Comparison of ENCODE assay signal across 29 mouse cellular contexts in the genomic region with DNA sequence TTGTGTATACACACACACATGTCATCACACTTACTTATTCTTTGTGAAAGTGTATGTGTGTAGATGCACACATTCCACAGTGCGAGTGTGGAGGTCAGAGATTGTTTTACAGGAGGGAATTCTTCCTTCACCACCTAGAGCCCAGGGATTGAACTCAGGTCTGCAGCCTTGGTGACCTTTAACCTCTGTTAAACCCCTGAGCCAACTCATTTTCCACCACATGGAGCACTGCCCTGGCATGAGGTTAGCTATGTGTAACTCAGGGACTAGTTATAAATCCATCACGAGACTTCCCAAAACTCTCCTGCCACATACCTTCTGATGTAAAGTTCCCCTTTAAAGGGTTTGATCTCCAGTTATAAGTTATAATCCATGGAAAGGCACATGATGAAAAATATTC. TPM values are rescaled to one million over a fixed set of nuclear protein-coding genes. Genes with fewer than 3 reads are reported as not detected.
DNase-seq lines count a peak whose midpoint lies in the region; ATAC-seq and TF ChIP-seq lines count a peak whose summit lies in the region.
"Had no signal": no experiment of that assay in that cellular context is flagged by ENCODE, and none has a peak within 500 bp of the region (broad histone marks: within the 10 kb centered on the region; RNA-seq: fewer than 3 reads in every experiment).

No protein-coding gene starts in this region.

- 50% methylated on average over 2 of the region's 2 CpGs for WGBS in liver, adult 2 months
- WGBS in liver, postnatal 0 days (ENCODE audit: insufficient replicate concordance): 66% methylated on average over 2 of the region's 2 CpGs

- H3K4me3 ChIP-seq in liver, adult 2 months (ENCODE audit: insufficient read depth, low read depth, low read length): no peak overlapping the region
- H3K4me3 ChIP-seq in liver, postnatal 0 days (ENCODE audit: low read depth, low read length): no peak overlapping the region
- H3K4me3 ChIP-seq: embryonic facial prominence, embryonic 12.5 days; embryonic facial prominence, embryonic 15.5 days; gastrocnemius, adult 2 months; heart, embryonic 12.5 days; heart, embryonic 15.5 days; hindbrain, embryonic 10.5 days; hindbrain, embryonic 13.5 days had no signal

- no peaks in the 10 kb centered on the region for H3K9me3 ChIP-seq in liver, postnatal 0 days (ENCODE audit: low read length)
- H3K9me3 ChIP-seq: embryonic facial prominence, embryonic 12.5 days; embryonic facial prominence, embryonic 15.5 days; G1E; heart, embryonic 12.5 days; heart, embryonic 15.5 days; hindbrain, embryonic 10.5 days; hindbrain, embryonic 13.5 days had no signal

- peaks cover 19% of the 10 kb centered on the region; the same call in 1 of the 2 replicates for H3K79me2 ChIP-seq in liver, adult 2 months (ENCODE audit: control insufficient read depth, insufficient read depth, low read length)

- H3K4me1 ChIP-seq in liver, adult 2 months (ENCODE audit: control insufficient read depth, insufficient read depth, low read length): peaks cover 29% of the 10 kb centered on the region
- peaks cover 4% of the 10 kb centered on the region; the same call in 1 of the 2 replicates for H3K4me1 ChIP-seq in liver, postnatal 0 days (ENCODE audit: insufficient read depth)
- H3K4me1 ChIP-seq: embryonic facial prominence, embryonic 15.5 days; hindbrain, embryonic 10.5 days; hindbrain, embryonic 13.5 days had no signal

- H3K36me3 ChIP-seq in liver, adult 2 months (ENCODE audit: control insufficient read depth, insufficient read depth, low read length): no peaks in the 10 kb centered on the region
- no peaks in the 10 kb centered on the region for H3K36me3 ChIP-seq in liver, postnatal 0 days (replicated peaks; ENCODE audit: insufficient read depth, low read length)
- H3K36me3 ChIP-seq: embryonic facial prominence, embryonic 12.5 days; embryonic facial prominence, embryonic 15.5 days; G1E; heart, embryonic 12.5 days; heart, embryonic 15.5 days; hindbrain, embryonic 10.5 days; hindbrain, embryonic 13.5 days had no signal

- H3K4me2 ChIP-seq in liver, postnatal 0 days (ENCODE audit: low read depth, low read length): no peak overlapping the region
- H3K4me2 ChIP-seq: embryonic facial prominence, embryonic 12.5 days; embryonic facial prominence, embryonic 15.5 days; heart, embryonic 12.5 days; heart, embryonic 15.5 days; hindbrain, embryonic 13.5 days had no signal

- DNase-seq in kidney, adult 18-20 months: peak; percentile 36
- DNase-seq in kidney, postnatal 4 days: no peak
- DNase-seq in liver, adult 2 months (ENCODE audit: extremely low read depth, low read depth, low spot score): peak; percentile 68
- DNase-seq in liver, postnatal 0 days: no peak
- peak; percentile 53 to 75 for DNase-seq in kidney, postnatal 25 days
- no peak for DNase-seq in right cerebral cortex, postnatal 4 days
- DNase-seq in ovary, postnatal 36 days (ENCODE audit: low spot score): no peak
- DNase-seq: adrenal gland, postnatal 10 days; adrenal gland, postnatal 36 days; B cell, adult 2 months; cerebellum, adult 2 months; cerebellum, adult 9-11 months; cerebellum, postnatal 25 days; forebrain, postnatal 0 days; gastrocnemius, adult 2 months; gastrocnemius, postnatal 14 days; heart, adult 11 months; heart, postnatal 10 days; heart, postnatal 36 days had no signal

- TF ChIP-seq EP300 in liver, postnatal 0 days (IDR thresholded peaks at IDR 0.05; ENCODE audit: low read depth): no peak

- H3K27me3 ChIP-seq in liver, adult 2 months (ENCODE audit: control insufficient read depth, insufficient read depth, low read length): no peaks in the 10 kb centered on the region
- H3K27me3 ChIP-seq in liver, postnatal 0 days (ENCODE audit: insufficient read depth, low read length): no peaks in the 10 kb centered on the region
- H3K27me3 ChIP-seq: CH12.LX; embryonic facial prominence, embryonic 12.5 days; embryonic facial prominence, embryonic 15.5 days; heart, embryonic 12.5 days; heart, embryonic 15.5 days; hindbrain, embryonic 13.5 days; Patski had no signal

- no peak for TF ChIP-seq CTCF in liver, adult 2 months (IDR thresholded peaks at IDR 0.05; ENCODE audit: low read depth, low read length)
- no peak for TF ChIP-seq CTCF in liver, postnatal 0 days (IDR thresholded peaks at IDR 0.05; ENCODE audit: low read depth)

- TF ChIP-seq POLR2A in liver, adult 2 months (IDR thresholded peaks at IDR 0.05; ENCODE audit: extremely low read depth, insufficient read depth, low read length): no peak

- ATAC-seq in liver, postnatal 0 days: no peak
- ATAC-seq: forebrain, embryonic 14.5 days; forebrain, postnatal 0 days; Patski had no signal

- no peak overlapping the region for H3K27ac ChIP-seq in liver, adult 2 months (replicated peaks; ENCODE audit: insufficient read depth, low read depth, low read length)
- no peak overlapping the region for H3K27ac ChIP-seq in liver, postnatal 0 days (ENCODE audit: low read depth)
- H3K27ac ChIP-seq: embryonic facial prominence, embryonic 12.5 days; embryonic facial prominence, embryonic 15.5 days; gastrocnemius, adult 2 months; heart, embryonic 15.5 days; hindbrain, embryonic 10.5 days; hindbrain, embryonic 13.5 days had no signal

- no peak overlapping the region for H3K9ac ChIP-seq in liver, adult 2 months (ENCODE audit: low read depth, low read length)
- H3K9ac ChIP-seq in liver, postnatal 0 days (replicated peaks): no peak overlapping the region
- H3K9ac ChIP-seq: embryonic facial prominence, embryonic 12.5 days; embryonic facial prominence, embryonic 15.5 days; forebrain, postnatal 0 days; heart, embryonic 12.5 days; heart, embryonic 15.5 days; hindbrain, embryonic 13.5 days had no signal

RNA-seq across cellular contexts. Expression of gene Slc16a12, which starts 38.9 kb away (rescaled TPM):
- total RNA-seq in liver, adult 2 months (2014; rRNA removed): 65.6 and 85.9 TPM in 2 replicates
- 18.6 and 23.1 TPM in 2 replicates for polyA plus RNA-seq in liver, adult 2 months (2012; rRNA removed)
- 17.1 and 22.6 TPM in 2 replicates for polyA plus RNA-seq in liver, postnatal 0 days (2015; fragmentation: Nextera tagmentation; extraction: Ambion mirVana)
- polyA plus RNA-seq: G1E had no signal

Comparison
In these comparisons a context has a peak if more than half of its experiments do, and no peak if none do; other contexts are left out.
1. DNase-seq: peak in kidney, adult 18-20 months (single experiment), liver, adult 2 months (single experiment) and kidney, postnatal 25 days (2 of 2); none in kidney, postnatal 4 days (0 of 2), liver, postnatal 0 days (single experiment), right cerebral cortex, postnatal 4 days (single experiment) and ovary, postnatal 36 days (single experiment).